ENCODE assay signal across 11 mouse cellular contexts in the genomic region with DNA sequence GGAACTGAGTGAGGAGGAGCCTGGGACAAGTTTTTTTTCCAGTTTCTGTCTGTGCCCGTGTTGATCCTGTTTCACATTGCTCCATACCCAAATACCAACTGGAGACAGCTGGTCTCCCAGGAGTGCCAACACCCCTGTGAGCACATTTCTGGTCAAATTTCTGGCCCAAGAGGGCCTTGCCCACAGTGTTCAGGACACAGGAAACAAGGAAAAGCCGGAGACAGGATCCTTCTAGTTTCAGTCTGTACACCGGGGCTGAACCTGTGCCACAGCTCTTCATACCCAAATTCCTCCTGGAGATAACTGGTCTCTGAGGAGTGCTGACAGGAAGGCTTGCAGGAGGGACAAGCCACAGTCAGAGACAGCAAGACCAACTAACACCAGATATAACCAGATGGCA.
"Had no signal": no experiment of that assay in that cellular context is flagged by ENCODE, and none has a peak within 500 bp of the region (broad histone marks: within the 10 kb centered on the region; RNA-seq: fewer than 3 reads in every experiment).

No protein-coding gene starts in this region.

- H3K4me2 ChIP-seq: limb, embryonic 13.5 days; midbrain, embryonic 12.5 days; neural tube, embryonic 15.5 days had no signal

- H3K9ac ChIP-seq: limb, embryonic 13.5 days; liver, embryonic 14.5 days; midbrain, embryonic 12.5 days; neural tube, embryonic 15.5 days had no signal

- H3K4me3 ChIP-seq: limb, embryonic 13.5 days; midbrain, embryonic 12.5 days; myocyte; neural tube, embryonic 15.5 days had no signal

- H3K36me3 ChIP-seq: limb, embryonic 13.5 days; midbrain, embryonic 12.5 days; neural tube, embryonic 15.5 days had no signal

- DNase-seq: kidney, postnatal 36 days; layer of hippocampus, adult 9-11 months; lung, adult 18-20 months; right cerebral cortex, adult 18-20 months; right cerebral cortex, postnatal 25 days; thymus, postnatal 4 days had no signal

- H3K9me3 ChIP-seq: limb, embryonic 13.5 days; midbrain, embryonic 12.5 days; neural tube, embryonic 15.5 days had no signal

- H3K4me1 ChIP-seq: limb, embryonic 13.5 days; midbrain, embryonic 12.5 days; neural tube, embryonic 15.5 days had no signal

- H3K27ac ChIP-seq: limb, embryonic 13.5 days; liver, embryonic 14.5 days; midbrain, embryonic 12.5 days; neural tube, embryonic 15.5 days had no signal

- H3K27me3 ChIP-seq: limb, embryonic 13.5 days; midbrain, embryonic 12.5 days; neural tube, embryonic 15.5 days had no signal
